ENCODE assay signal across 10 mouse cellular contexts in genomic region chr3:126384657-126385438, GRCm38 (mm10). TPM values are rescaled to one million over a fixed set of nuclear protein-coding genes. Genes with fewer than 3 reads are reported as not detected.
DNase-seq lines count a peak whose midpoint lies in the region; ATAC-seq and TF ChIP-seq lines count a peak whose summit lies in the region.
"Had no signal": no experiment of that assay in that cellular context is flagged by ENCODE, and none has a peak within 500 bp of the region (broad histone marks: within the 10 kb centered on the region; RNA-seq: fewer than 3 reads in every experiment).

No protein-coding gene starts in this region.

- 0 out of 2 replicates have a peak, but pooled peaks have one; percentile 29 for ATAC-seq in kidney, embryonic 15.5 days (replicated peaks; ENCODE audit: low FRiP score)
- ATAC-seq in forebrain, postnatal 0 days, result peak; percentile 70
- ATAC-seq in erythroblast, adult 5-6 weeks (replicated peaks; ENCODE audit: low FRiP score, poor library complexity, severe bottlenecking), result no peak
- ATAC-seq: midbrain, embryonic 13.5 days had no signal

- no peak for TF ChIP-seq RAD21 in MEL (IDR thresholded peaks at IDR 0.05; ENCODE audit: low read depth, low read length)

- H3K4me2 ChIP-seq in kidney, embryonic 15.5 days, result no peak overlapping the region
- no peak overlapping the region for H3K4me2 ChIP-seq in forebrain, postnatal 0 days (ENCODE audit: low read depth)
- H3K4me2 ChIP-seq: hindbrain, embryonic 15.5 days; midbrain, embryonic 13.5 days had no signal

- TF ChIP-seq CTCF in MEL (IDR thresholded peaks at IDR 0.05 in 2 of 3, conservative IDR thresholded peaks at IDR 0.05 in 1 of 3; ENCODE audit: control insufficient read depth in 1 of 3, insufficient read depth in 1 of 3, low read depth in 2 of 3, low read length in 3 of 3, poor library complexity in 1 of 3, severe bottlenecking in 1 of 3), result no peak
- no peak for TF ChIP-seq CTCF in forebrain, postnatal 0 days (IDR thresholded peaks at IDR 0.05; ENCODE audit: low read depth)

- H3K36me3 ChIP-seq in kidney, embryonic 15.5 days, result no peaks in the 10 kb centered on the region
- H3K36me3 ChIP-seq in MEL (ENCODE audit: control insufficient read depth in 1 of 2, insufficient read depth in 2 of 2, low read length in 2 of 2), result no peaks in the 10 kb centered on the region
- H3K36me3 ChIP-seq in forebrain, postnatal 0 days (ENCODE audit: insufficient read depth), result no peaks in the 10 kb centered on the region
- H3K36me3 ChIP-seq: hindbrain, embryonic 15.5 days; midbrain, embryonic 13.5 days had no signal

- DNase-seq in kidney, postnatal 14 days, result no peak
- DNase-seq in 416B (ENCODE audit: low read depth), result peak; percentile 88
- DNase-seq in MEL (ENCODE audit: low read depth, low spot score), result peak; percentile 12
- peak; percentile 15 for DNase-seq in forebrain, postnatal 0 days
- DNase-seq in cerebellum, postnatal 25 days, result no peak
- DNase-seq: retina, postnatal 1 day had no signal

- H3K4me1 ChIP-seq in kidney, embryonic 15.5 days, result no peaks in the 10 kb centered on the region
- no peaks in the 10 kb centered on the region for H3K4me1 ChIP-seq in MEL (ENCODE audit: control insufficient read depth in 1 of 2, insufficient read depth in 2 of 2, low read length in 2 of 2)
- H3K4me1 ChIP-seq in forebrain, postnatal 0 days (ENCODE audit: insufficient read depth), result no peaks in the 10 kb centered on the region
- H3K4me1 ChIP-seq: hindbrain, embryonic 15.5 days; midbrain, embryonic 13.5 days had no signal

- no peak overlapping the region; the same call in 1 of the 2 replicates for H3K27ac ChIP-seq in kidney, embryonic 15.5 days
- no peak overlapping the region for H3K27ac ChIP-seq in MEL (ENCODE audit: control insufficient read depth, low read depth, low read length)
- no peak overlapping the region for H3K27ac ChIP-seq in forebrain, postnatal 0 days (ENCODE audit: low read depth, low read length)
- H3K27ac ChIP-seq: hindbrain, embryonic 15.5 days; midbrain, embryonic 13.5 days had no signal

- TF ChIP-seq POLR2A in MEL (IDR thresholded peaks at IDR 0.05; ENCODE audit: control insufficient read depth in 1 of 2, insufficient read depth in 1 of 2, low read depth in 1 of 2, low read length in 2 of 2, poor library complexity in 1 of 2), result no peak

- no peaks in the 10 kb centered on the region for H3K79me2 ChIP-seq in MEL (ENCODE audit: control insufficient read depth, insufficient read depth, low read length, poor library complexity)

- TF ChIP-seq EP300 in MEL (IDR thresholded peaks at IDR 0.05; ENCODE audit: low read depth in 1 of 2, low read length in 2 of 2), result no peak

- H3K9me3 ChIP-seq in kidney, embryonic 15.5 days (replicated peaks), result no peaks in the 10 kb centered on the region
- H3K9me3 ChIP-seq in MEL (replicated peaks; ENCODE audit: insufficient read depth, low read length), result no peaks in the 10 kb centered on the region
- H3K9me3 ChIP-seq in forebrain, postnatal 0 days (ENCODE audit: low read length), result no peaks in the 10 kb centered on the region
- H3K9me3 ChIP-seq: hindbrain, embryonic 15.5 days; midbrain, embryonic 13.5 days had no signal

- no peak overlapping the region for H3K9ac ChIP-seq in kidney, embryonic 15.5 days
- no peak overlapping the region for H3K9ac ChIP-seq in MEL (ENCODE audit: control insufficient read depth, low read depth, low read length, poor library complexity, severe bottlenecking)
- no peak overlapping the region for H3K9ac ChIP-seq in forebrain, postnatal 0 days
- H3K9ac ChIP-seq: hindbrain, embryonic 15.5 days; midbrain, embryonic 13.5 days had no signal

- 68% methylated on average over 14 of the region's 14 CpGs for WGBS in kidney, embryonic 15.5 days
- 28% methylated on average over 14 of the region's 14 CpGs for WGBS in forebrain, postnatal 0 days

- no peak overlapping the region for H3K4me3 ChIP-seq in kidney, embryonic 15.5 days (replicated peaks)
- no peak overlapping the region for H3K4me3 ChIP-seq in MEL (ENCODE audit: control insufficient read depth in 1 of 2, insufficient read depth in 1 of 2, low read depth in 2 of 2, low read length in 2 of 2)
- H3K4me3 ChIP-seq in forebrain, postnatal 0 days (ENCODE audit: low read depth, low read length), result no peak overlapping the region
- H3K4me3 ChIP-seq: hindbrain, embryonic 15.5 days; midbrain, embryonic 13.5 days had no signal

- no peaks in the 10 kb centered on the region for H3K27me3 ChIP-seq in kidney, embryonic 15.5 days
- H3K27me3 ChIP-seq in MEL (ENCODE audit: control insufficient read depth in 1 of 2, insufficient read depth in 2 of 2, low read length in 2 of 2), result no peaks in the 10 kb centered on the region
- no peaks in the 10 kb centered on the region for H3K27me3 ChIP-seq in forebrain, postnatal 0 days (ENCODE audit: insufficient read depth, low read length)
- H3K27me3 ChIP-seq: hindbrain, embryonic 15.5 days; midbrain, embryonic 13.5 days had no signal

TF ChIP-seq in MEL, 35 proteins besides CTCF, POLR2A, EP300 and RAD21:
- no peak for TF ChIP-seq RCOR1 (IDR thresholded peaks at IDR 0.05; ENCODE audit: low read depth, low read length)
- TF ChIP-seq TCF12 (IDR thresholded peaks at IDR 0.05; ENCODE audit: low read depth, low read length), result no peak
- TF ChIP-seq NRF1 (IDR thresholded peaks at IDR 0.05; ENCODE audit: insufficient read depth, low read depth, low read length, poor library complexity, severe bottlenecking), result no peak
- TF ChIP-seq MYC (IDR thresholded peaks at IDR 0.05; ENCODE audit: low read depth, low read length), result no peak
- no peak for TF ChIP-seq USF1 (IDR thresholded peaks at IDR 0.05; ENCODE audit: low read depth, low read length)
- TF ChIP-seq GATA1 (IDR thresholded peaks at IDR 0.05; ENCODE audit: low read depth, low read length), result no peak

RNA-seq across cellular contexts. Expression of gene Arsj, which starts 21.4 kb away (rescaled TPM):
- polyA plus RNA-seq in kidney, embryonic 15.5 days (2015; fragmentation: Nextera tagmentation; extraction: Ambion mirVana), result 1.4 and 2.1 TPM in 2 replicates
- total RNA-seq in MEL (2012; rRNA removed), result not detected in 2 replicates
- polyA plus RNA-seq in MEL (2012; ENCODE audit: insufficient read depth in 1 of 2, insufficient read length in 2 of 2, low read depth in 1 of 2, low replicate concordance in 2 of 2, missing spikeins in 1 of 2), result not detected
- total RNA-seq in forebrain, postnatal 0 days (2014; rRNA removed), result 0.69 and 1.0 TPM in 2 replicates
- polyA plus RNA-seq in forebrain, postnatal 0 days (2015; fragmentation: Nextera tagmentation; extraction: Ambion mirVana), result 0.24 and 0.54 TPM in 2 replicates
- not detected in 2 replicates for total RNA-seq in erythroblast, adult 5-6 weeks (2015; ENCODE audit: low replicate concordance)
- not detected in 2 replicates for total RNA-seq in erythroblast, adult 5-6 weeks (2017; ENCODE audit: low replicate concordance)

Comparison
In these comparisons a context has a peak if more than half of its experiments do, and no peak if none do; other contexts are left out.
1. DNase-seq: peak in 416B (single experiment), MEL (single experiment) and forebrain, postnatal 0 days (single experiment); none in kidney, postnatal 14 days (single experiment) and cerebellum, postnatal 25 days (0 of 2).